Mouse (Mus musculus) heart, postnatal 10 days (tissue): ENCODE measurements around the gene Gm21317. TPM values are rescaled to one million over a fixed set of nuclear protein-coding genes. Genes with fewer than 3 reads are reported as not detected.
"Not testable (repeated sequence)": the region's sequence is repeated elsewhere in the genome, so short reads cannot be mapped to it uniquely, and the experiment has no call there.

Experiments used
- DNase-seq, 2 experiments: peaks; one replicate each; pipeline ENCODE4 v3.0.0; 2021
- intact Hi-C: fragments of 180-260 bp; cut with DNase I; formaldehyde crosslinking; loops from one replicate; pipeline ENCODE4 v1.15.1; 2025
- total RNA-seq, 2 experiments: library from RNA; stranded (reverse); gene quantifications; 2 replicates each; pipeline ENCODE4 v1.2.3; 2021

Gene Gm21317
- not detected for total RNA-seq

DNA sequence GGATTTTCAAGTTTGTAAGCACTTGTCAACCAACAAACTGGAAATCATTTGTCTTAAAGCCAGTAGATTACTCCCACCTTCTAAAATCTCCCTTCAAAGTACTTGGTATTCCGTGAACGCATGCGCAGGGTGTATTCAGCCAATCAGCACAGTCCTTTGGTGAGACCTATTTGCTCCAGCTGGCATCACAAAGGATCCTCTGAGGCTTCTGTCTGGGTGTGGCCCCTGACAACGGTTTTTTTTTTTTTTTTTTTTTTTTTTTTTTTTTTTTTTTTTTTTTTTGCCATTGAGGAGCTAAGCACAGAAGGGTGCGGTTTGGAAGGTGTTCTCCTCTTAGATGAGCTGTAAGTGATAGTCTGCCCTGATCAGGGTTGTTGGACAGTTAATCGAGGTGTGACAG is at the start of gene Gm21317:
Gene Gm21317, plus strand, starts transcription at position 301 of the 400 bp plus-strand sequence.
- intact Hi-C loops, DNase-seq: not testable (repeated sequence)
